Mouse (Mus musculus): Measurements from ENCODE around the gene Fmo2. TPM values are rescaled to one million over a fixed set of nuclear protein-coding genes. Genes with fewer than 3 reads are reported as not detected.
A peak's percentile ranks its signal among the peaks of the same experiment; 100 is the strongest.

Gene Fmo2
- total and polyA plus RNA-seq, 2 experiments from 2014 or later = 0.44 to 1.1 TPM

GRCm38 (mm10) chr1:162831838-162832573, 66.5 kb downstream of the Fmo2 start:
- Histone ChIP-seq H3K4me3 (ENCODE audit: low read length) (0 out of 2 replicates have a peak overlapping the region, but pooled peaks have one; percentile 2), H3K36me3 (ENCODE audit: insufficient read depth, low read length) (no peaks in the 10 kb centered on the region), H3K27ac (peak overlapping the region; percentile 57), H3K4me1 (ENCODE audit: insufficient read depth, low read length) (peaks cover 11% of the 10 kb centered on the region; the same call in 1 of the 2 replicates), H3K9me3 (ENCODE audit: low read length) (no peaks in the 10 kb centered on the region), H3K27me3 (ENCODE audit: insufficient read depth, low read length) (no peaks in the 10 kb centered on the region), H3K4me2 (ENCODE audit: low read depth, low read length) (peak overlapping the region; percentile 52), H3K9ac (replicated peaks; ENCODE audit: low read length) (no peak overlapping the region)
- ATAC-seq (peak; percentile 96), DNase-seq (ENCODE audit: low spot score) (peak; percentile 84)
- WGBS = 3% methylated on average over 5 of the region's 5 CpGs
- TF ChIP-seq CTCF (IDR thresholded peaks at IDR 0.05; ENCODE audit: low read depth) = no peak

Other genes with a start within 250 kb of the Fmo2 start
- not detected in 2 replicates for gene Myocos, start 240.5 kb downstream of the Fmo2 start, total RNA-seq (2014; rRNA removed)
- not detected in 2 replicates for gene Myocos, start 240.5 kb downstream of the Fmo2 start, polyA plus RNA-seq (2015; fragmentation: Nextera tagmentation; extraction: Ambion mirVana)
- 58.9 and 68.6 TPM in 2 replicates for gene Prrc2c, start 158.2 kb downstream of the Fmo2 start, total RNA-seq (2014; rRNA removed)
- gene Prrc2c, start 158.2 kb downstream of the Fmo2 start, polyA plus RNA-seq (2015; fragmentation: Nextera tagmentation; extraction: Ambion mirVana) = 133 and 148 TPM in 2 replicates
- gene Fmo4, start 84.8 kb downstream of the Fmo2 start, total RNA-seq (2014; rRNA removed) = 0.52 and 0.90 TPM in 2 replicates
- gene Fmo4, start 84.8 kb downstream of the Fmo2 start, polyA plus RNA-seq (2015; fragmentation: Nextera tagmentation; extraction: Ambion mirVana) = 0.96 and 1.1 TPM in 2 replicates
- 45.3 and 48.8 TPM in 2 replicates for gene Fmo1, start 32.1 kb downstream of the Fmo2 start, total RNA-seq (2014; rRNA removed)
- gene Fmo1, start 32.1 kb downstream of the Fmo2 start, polyA plus RNA-seq (2015; fragmentation: Nextera tagmentation; extraction: Ambion mirVana) = 33.2 and 36.8 TPM in 2 replicates
- gene Fmo6, start 38.8 kb upstream of the Fmo2 start, total RNA-seq (2014; rRNA removed) = not detected in 2 replicates
- not detected in 2 replicates for gene Fmo6, start 38.8 kb upstream of the Fmo2 start, polyA plus RNA-seq (2015; fragmentation: Nextera tagmentation; extraction: Ambion mirVana)
- gene Fmo3, start 85.8 kb upstream of the Fmo2 start, total RNA-seq (2014; rRNA removed) = not detected in 2 replicates
- not detected in 2 replicates for gene Fmo3, start 85.8 kb upstream of the Fmo2 start, polyA plus RNA-seq (2015; fragmentation: Nextera tagmentation; extraction: Ambion mirVana)
- not detected in 2 replicates for gene Mroh9, start 186.9 kb upstream of the Fmo2 start, total RNA-seq (2014; rRNA removed)
- gene Mroh9, start 186.9 kb upstream of the Fmo2 start, polyA plus RNA-seq (2015; fragmentation: Nextera tagmentation; extraction: Ambion mirVana) = not detected in 2 replicates

Data from hindbrain, postnatal 0 days (tissue).